Mouse (Mus musculus): ENCODE measurements at regions not wholly inside any gene's neighbourhood (a gene's known extent, or its start where the extent isn't known, plus 50 kb on each side); places are given as distances from the start of the nearest gene placed in this dataset.

DNA sequence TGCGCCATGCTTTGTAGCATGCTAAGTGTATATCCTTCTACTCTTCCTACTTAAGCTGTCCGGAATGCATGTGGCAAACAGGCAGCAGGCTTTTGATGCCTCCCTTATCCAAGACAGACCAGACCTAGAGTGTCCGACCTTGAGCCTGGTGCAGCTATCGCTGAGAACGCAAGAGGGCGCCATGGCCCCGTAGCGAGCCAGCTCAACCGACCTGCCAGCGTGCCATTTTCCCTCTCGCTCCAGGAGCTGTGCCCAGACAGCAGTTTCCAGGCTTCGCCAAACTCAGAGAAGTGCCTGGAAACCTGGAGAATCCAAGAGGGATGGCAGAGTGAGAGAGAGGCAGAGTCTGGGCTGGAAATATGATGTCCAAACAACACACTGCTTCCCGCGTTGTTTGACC lies 155.8 kb upstream of the Gm12830 start:
- DNase-seq = peak; percentile 92

DNA sequence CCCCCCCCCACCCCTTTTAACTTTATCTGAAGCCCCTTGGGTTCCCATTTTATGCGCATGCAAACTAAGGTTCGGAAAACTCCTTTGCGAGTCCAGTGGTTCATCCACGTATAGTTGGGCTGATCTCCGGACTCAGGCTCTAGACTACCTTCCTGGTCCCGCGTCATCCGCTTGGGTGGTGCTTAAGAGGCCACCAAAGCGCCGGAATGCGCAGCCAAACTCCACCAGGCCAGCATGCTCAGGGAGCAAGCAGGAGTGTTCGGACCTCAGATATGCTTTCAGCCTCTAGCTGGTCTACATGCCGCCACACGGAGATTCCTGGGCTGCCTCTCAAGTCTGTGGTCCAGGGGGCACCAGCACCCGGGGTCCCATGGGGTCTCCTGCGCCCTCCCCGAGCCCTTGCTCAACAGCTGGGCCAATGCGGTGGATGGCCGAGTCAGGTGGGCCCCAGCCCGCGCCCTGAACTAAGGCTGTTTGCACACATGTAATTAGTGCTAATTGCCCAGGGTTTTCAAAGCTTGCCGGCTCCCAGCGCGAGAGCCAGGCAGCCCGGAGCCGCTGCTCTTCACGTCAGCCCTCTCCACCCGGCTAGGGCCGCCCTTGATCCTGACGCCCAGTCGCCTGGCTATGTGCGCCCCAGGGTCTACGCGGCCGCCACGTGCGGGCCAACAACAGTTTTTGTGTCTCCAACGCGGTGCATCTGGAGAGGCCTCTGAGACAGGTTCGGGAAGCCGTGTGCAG lies 155.1 kb upstream of the Gm12830 start:
- no peak for DNase-seq

DNA sequence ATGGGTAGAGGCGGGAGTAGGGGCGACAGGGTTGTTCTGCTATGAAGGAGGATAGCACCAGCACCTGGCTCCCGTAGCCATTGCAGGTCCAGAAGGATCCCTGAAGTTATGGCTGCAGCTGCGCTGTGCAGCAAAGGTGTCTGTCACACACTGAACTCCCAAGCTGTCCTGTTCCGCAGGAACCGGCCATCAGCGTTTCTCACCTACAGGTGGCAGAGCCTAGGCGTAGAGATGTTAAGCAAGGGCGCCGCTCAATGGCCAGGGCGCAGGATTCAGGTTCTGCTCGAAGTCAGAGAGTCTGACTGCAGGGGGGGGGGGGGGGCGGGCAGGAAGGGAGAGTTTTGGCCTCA lies 154.6 kb upstream of the Gm12830 start:
- no peak for DNase-seq

DNA sequence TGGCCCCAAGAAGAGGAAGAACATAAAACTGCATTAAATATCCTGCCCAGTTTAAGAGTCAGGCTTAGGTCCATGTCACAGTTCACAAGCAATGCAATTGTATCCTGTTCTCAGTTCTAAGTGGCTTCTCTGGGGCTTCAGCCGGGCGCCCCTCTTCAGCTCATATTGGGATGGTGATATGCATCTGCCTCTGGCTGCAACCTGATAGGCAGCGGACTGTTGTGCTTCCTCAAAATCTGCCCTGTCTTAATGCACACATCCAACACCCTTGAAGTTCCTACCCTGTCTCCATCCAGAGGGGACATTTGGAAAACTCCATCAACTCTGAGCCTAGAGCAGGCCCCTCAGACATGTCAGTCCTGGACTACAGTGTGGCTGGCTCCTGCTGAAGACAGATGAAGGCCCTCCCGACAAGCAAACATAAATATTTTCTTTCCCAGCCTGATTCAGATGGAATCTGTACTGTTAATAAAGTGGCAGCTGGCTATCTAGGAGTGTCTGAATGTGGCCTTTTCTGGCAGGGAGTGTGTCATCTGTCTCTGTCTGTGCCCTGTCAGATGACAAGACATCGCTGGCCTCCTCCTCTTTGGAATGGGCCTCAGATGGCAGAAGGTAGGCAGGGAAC lies 149.3 kb upstream of the Gm12830 start:
- DNase-seq = no peak

DNA sequence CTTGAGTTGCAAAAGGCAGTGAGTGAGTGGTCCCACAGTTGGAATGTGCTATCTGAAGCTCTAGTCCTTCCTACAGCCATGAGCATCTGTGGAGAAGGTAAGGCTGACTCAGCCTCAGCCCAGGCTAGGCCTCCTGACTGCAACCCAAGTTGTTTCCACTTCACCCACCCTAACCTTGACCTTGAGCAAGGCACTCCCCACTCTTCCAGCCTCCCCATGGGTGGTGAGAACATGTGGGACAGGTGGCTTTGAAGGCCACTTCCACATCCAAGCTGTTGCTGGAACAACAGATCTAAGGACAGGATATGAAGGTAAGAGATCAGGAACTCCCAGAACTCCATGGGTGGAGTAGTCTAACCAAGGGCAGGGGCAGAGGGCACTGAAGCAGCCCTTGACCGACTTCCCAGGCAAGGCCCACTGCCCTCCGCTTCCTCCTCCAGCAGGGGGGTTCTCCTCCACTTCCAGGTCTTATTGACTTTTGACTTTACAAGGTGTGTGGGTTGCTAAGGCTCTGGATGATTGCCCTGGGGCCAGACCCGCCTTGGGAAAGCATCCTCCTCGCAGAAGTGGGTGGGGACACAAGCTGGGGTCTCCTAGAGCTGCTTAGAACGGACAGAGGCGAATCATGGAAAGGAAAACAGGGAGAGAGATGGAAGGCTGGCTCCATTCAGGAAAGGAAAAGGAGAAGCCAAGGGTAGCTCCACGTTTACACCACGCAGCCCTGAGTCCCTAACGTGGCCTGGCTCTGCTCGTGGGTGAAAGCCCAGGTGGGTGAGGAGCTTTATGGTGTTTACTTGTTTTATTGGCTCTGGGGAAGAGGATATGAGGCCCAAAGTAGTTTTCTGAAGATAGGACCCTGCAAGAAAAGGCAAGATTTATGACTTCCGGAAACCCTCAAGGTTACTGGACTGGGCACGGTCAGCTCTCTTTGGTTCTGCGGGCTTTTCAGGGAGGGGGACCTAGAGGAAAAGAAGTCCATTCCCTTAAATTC lies 144.3 kb upstream of the Gm12830 start:
- no peak for DNase-seq

DNA sequence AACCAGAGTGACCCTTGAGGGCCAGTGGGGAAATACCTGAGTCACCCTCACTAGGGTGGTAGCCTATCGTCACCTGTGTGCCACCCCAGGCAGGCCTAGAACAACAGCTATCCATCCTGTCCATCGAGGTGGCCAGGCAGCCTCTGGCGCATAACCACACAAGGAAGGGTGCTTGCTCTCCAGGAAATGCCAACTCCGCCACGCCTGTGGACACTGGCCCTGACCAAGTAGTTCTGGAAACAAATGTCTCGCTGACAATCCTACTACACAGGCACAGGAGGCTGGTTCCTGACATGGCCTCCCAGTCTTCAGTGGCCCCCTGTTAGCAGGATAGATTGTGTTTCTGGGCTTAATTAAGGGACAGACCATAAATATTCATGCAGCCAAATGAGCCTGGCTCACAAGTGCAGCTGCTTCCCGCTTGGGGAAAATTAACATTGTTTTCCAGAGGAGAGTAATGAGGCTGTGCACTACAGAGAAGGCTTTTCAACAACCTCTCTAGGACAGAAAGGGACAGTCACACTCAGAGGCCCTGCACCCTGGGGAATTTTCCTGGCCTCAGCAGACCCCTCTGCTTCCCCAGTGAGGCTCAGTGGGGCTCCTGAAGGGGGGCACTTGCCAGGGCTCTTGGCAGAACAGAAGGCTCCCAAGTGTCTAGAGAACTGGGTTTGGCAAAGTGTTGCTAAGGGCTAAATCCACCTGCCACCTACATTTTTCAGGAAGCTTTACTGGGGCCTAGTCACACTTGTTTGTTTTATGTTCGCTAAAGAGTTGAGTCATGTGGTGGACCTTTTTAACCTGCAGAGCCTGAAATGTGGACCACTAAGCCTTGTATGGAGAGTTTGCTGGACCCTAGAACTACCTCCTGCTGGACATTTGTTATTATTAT lies 143.2 kb upstream of the Gm12830 start:
- DNase-seq = no peak

DNA sequence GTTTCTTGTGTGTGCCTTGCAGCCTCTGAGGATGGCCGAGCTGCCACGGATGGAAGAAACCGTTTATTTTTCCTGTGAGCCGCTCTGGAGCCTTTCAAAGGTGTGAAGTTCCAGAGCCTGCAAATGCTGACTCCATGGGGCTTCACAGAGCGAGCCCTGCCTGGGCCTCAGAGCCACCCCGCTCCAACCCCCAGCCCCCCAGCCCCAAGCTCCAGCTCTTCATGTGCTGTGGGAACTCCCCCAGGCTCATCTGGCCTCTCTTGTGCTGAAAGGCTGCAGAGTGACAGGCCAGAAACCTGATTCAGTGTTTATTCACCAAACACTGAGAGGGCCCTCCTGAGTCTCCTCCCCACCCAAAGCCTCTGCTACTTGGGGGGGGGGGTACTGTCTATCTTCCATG lies 141.2 kb upstream of the Gm12830 start:
- no peak for DNase-seq

DNA sequence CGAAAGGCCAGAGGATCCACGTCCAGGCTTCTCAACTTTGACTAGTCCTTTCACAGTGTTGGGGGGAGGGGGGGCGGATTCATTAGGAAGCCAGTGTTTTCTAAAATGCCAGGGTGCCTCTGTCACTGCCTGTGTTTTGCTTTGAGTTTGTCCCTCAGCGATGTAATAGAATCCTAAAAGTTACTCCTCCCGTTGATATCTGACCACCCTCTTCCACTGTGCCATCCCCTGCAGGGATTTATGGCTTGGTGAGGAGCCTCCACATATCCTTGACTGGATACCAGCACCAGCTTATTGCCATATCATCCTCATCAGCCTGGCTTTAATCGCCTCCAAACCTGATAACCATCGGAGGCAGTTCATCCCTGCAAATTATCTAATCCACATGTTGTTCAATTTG lies 138.6 kb upstream of the Gm12830 start:
- no peak for DNase-seq

DNA sequence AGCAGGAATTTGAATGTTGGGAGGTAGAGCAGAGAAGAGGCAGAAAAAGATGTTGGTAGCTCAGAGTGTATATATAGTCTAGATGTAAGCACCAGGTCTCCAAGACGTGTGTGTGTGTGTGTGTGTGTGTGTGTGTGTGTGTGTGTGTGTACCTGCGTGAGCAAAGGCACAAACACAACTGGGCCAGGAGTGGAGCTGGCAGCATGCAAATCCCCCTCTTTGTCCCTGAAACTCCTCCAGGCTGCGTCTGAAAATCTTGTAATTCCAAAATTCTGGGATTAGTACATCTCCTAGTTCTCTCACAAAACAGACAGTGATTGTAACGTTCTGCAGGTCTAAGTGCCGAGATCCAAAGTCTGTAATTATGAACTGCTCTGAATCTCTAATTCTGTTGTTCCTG lies 137.8 kb upstream of the Gm12830 start:
- DNase-seq = no peak

DNA sequence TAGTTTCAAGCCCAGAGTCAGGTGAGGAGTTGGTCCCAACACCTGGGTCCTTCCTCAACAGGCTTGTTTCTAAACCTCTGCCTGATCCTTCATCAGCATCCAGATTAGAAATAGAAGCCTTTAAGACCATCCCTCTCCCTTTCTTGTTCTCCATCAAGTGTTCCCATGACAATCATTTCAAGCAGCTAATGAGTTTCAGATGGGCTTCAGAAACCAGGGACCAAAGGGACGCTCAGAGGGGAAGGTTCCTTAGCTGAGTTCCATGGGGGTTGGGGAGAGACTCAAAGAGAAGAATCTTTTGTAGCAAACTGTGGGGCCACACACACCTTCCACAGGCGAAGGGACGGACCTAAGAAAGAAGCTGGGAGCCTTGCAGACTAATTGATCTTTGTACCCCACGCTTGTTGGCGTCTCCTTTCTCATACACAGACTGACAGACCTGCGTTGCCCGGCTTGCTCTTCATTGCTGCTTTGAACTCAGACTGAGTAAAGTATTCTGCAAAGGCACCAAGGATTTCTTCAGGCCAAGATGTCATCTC lies 136.6 kb upstream of the Gm12830 start:
- DNase-seq = no peak

DNA sequence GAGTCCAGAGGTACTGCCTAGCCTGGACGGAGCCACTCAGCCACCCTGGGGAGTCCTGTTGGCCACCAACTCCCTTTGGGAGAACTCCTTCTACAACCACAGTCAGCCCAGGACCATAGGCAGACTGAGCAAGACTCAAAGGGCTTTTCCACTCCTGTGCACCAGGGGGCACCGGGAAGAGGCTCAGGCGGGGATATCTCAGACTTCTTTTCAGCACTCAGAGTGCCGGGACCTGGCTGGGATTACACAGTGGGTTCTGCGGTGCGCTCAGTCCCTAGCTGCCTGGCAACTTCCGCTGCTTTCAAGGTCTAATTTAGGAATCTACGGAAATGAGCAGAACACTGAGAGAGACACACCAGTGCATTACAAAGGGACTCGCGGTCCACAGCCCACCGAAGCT lies 136.1 kb upstream of the Gm12830 start:
- peak; percentile 51 for DNase-seq

DNA sequence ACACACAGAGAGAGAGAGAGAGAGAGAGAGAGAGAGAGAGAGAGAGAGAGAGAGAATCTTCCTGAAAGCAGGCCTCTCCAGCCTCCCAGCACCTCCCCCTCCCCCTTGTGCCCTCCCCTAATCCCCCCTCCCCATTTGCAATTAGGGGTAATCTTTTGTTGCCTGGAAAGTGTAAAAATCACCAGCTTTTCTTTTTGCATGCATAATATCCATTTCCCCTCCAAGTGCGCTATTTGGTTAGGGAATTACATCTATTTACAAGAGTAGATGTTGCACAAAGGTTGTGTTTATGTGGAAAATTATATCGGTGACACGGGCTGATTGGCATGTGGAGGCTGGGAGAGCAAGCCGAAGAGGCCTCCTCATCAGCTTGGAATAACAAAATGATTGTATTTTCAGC lies 135.4 kb upstream of the Gm12830 start:
- DNase-seq = no peak

DNA sequence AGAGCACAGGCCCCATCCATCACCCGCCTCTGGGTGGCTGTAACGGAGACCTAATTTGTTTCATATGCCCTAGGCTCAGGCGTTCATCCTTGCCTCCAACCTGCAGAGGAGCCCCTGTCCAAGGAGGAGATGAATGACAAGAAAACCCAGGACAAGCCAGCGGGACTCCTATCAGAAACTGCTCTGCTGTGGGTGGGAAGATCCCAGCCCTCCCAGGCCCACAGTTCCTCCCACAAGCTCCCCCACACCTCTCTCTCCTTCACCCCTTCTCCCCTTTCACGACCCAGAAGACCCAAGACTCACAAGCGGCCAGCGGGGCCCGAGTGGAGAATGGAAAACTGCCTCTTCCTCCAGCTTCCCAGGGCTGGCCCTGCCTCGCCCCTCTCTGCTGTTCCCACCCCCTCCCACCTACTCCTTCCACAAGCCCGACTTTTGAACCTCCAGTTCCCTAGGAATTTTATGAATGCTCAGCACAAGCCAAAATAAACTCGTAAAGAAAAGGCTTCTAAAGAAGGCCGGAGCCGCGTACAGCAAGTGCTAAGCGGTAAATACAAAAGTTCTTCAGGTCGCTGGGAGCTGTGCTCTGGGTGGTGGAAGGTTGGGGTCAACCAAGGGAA lies 133.1 kb upstream of the Gm12830 start:
- DNase-seq = no peak

DNA sequence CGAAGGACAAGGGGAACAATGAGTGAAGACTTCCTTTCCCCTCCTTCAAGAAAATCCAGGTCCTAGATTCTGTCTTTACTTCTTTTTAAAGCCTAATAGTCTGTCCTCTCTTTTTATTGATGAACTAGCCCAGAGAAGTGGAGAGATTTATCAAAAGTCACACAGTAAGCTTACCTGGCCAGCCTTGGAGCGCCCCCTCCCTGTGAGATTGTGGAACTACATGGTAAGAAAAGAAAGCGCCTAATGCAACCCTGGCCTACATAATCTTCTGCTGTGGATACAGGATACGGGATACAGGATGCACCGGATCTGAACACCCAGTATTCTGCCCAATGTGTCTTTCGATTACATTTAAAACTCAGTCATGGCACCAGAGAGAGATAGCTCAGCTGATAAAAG lies 132.6 kb upstream of the Gm12830 start:
- DNase-seq = no peak

DNA sequence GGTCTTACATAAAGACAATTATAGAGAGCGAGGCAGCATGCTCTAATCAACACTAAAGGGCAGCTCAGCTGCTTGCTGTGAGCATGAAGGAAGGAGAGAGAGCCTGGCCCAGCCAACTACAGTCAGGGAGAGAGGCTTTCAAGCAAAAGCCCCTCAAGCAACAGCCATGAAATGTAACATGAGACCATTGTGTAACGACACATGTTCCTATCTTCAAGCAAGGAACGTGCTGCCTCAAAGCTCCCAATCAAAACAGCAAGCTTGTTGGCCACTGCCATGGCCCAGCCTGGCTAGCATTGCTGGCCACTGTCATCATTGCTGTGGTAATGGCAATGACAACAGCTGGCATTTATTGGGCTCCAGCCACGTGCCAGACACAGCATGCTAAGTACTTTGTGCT lies 115.9 kb upstream of the Gm12830 start:
- DNase-seq = no peak

DNA sequence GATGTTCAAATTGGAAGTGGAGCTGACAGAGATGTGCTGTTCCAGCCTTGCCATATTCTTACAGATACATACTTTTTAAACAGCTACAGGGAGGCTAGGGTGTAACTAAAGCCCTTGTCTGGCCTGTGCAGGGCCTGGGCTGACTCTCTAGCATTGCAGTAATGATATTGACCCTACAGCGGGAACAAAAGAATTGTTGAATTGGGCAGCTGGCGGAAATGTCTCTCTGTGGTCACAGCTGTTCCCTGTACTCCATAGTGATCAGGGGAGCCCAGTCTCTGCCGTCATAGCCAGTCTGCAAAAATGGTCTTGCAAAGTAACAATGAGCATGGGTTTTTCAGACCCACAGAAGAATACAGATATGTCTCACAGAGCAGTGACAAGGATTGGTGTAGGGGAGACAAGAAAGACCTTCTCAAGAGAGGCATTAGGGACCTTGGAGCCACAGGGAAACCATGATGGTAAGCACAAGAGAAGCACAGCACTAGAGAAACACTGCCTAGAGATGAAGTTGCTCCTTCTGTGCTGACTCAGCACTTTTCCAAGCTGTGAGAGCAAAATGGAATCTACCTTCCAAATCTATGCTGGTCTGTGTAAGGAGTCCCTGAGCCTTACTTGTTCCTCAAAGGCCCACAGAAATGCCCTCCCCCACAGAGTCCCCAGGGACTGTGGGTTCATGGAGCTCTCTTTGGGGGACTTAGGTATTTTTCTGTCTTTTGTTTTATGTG lies 111.2 kb upstream of the Gm12830 start:
- DNase-seq = no peak

DNA sequence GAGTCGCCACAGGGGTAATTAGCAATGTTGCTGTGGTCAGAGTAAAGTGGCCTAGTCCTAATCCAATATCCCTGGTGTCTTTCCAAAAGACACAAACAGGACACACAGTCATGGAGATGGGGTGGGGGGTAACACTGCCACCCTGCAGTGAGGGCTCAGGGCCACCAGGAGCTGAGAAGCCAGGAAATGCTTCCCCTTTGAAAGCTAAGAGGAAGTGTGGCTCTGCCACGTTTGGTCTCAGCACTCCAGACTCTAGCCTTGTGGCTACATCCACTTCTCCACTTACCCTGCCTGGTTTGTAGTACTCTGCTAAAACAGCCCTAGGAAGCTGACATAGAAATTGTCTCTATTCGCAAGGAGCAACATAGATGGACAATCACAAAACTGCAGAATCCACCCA lies 110.4 kb upstream of the Gm12830 start:
- no peak for DNase-seq

DNA sequence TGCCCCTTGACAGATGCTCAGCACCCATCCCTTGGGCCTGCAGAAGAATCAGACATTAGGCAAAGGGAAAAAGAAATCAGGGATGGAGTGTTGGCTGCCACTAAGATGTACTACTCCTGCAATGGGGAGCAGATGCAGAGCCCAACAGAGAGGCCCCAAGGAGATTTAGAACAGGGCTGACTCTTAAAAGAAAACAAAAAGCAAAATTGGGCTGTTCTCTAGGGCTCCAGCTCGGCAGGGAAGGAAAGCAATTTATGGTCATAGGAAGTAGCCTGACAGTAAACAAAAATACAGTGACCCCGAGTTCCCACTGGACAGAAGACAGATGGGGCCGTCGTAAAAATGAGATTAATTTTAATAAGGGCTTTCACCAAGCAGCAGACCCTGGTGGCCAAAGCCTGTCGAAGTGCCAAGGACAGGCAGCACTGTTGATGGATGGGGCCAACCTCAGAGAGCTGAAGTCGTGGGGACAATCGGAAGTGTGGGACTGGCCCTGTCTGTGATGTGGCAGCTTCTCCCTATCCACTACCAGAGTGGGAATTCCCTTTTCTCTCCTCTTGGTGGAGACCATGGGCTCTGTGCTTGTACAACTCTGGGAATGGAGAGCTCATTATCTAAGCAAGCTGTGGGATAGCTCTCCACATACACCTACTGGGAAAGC lies 109.4 kb upstream of the Gm12830 start:
- DNase-seq = peak; percentile 17

DNA sequence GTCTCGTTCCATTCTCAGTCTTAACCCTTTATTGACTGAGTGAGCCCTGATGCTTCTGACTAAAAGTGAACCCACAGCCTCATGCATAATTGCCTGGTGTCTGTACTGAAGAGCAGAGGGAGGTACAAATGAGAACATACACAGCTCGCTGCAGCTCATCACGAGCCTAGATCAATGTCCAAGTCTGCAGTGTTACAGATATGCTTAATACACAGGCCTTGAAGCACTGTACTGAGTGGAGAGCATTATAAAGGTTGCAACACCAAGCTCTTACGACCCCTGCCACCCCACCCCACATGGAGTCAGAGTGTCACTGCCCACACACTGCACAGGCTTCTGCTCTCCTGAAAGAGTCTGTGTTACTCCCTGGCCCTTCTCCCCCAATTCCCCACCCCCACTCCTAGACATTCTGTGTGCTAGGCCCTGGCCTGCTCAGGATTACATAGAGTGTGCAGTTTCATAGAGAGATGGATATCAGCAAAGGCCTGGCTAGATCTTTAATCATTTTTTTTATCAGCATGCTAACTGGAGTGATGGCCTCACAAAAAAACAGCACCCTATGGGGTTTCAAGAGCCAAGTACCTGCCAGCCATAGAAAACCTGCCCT lies 108.5 kb upstream of the Gm12830 start:
- DNase-seq = no peak

DNA sequence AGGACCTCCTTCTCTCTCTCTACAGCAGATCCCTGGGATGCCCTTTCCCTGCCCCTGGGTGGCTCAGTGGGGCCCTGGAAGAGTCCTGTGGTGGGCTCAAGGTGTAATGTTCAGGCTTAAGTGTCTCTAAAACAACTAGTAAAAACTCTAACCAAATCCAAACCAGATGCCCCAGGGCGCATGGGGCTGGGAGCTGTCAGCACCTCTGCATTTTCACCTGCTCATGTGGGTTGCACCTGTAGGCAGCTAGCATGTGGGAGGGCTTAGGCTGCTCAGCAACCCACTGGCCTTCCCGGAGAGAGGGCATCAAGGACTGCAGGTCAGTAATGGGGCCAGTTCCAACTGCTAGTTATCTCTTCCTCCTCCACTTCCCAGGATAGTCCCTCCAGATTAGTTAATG lies 104.8 kb upstream of the Gm12830 start:
- no peak for DNase-seq

Data from adrenal gland, postnatal 10 days (tissue).